Mouse (Mus musculus) C2C12 (cell line): ENCODE measurements around the gene Map3k4. TPM values are rescaled to one million over a fixed set of nuclear protein-coding genes. Genes with fewer than 3 reads are reported as not detected.

Source experiments
- H3K27me3 ChIP-seq: one replicate; pipeline ENCODE4 v1.6.1; 2011; ENCODE audit not compliant: control insufficient read depth, insufficient read depth, insufficient read length
- H3K36me3 ChIP-seq: one replicate; pipeline ENCODE4 v1.6.1; 2011; ENCODE audit not compliant: control insufficient read depth, insufficient read depth
- H3K4me3 ChIP-seq: one replicate; pipeline ENCODE4 v1.5.1; 2011; ENCODE audit warnings: mild to moderate bottlenecking, control low read depth; ENCODE audit not compliant: poor library complexity, insufficient read depth, severe bottlenecking
- H3K79me2 ChIP-seq: one replicate; pipeline ENCODE4 v1.6.1; 2011; ENCODE audit not compliant: control insufficient read depth, insufficient read depth
- H3K79me3 ChIP-seq: one replicate; pipeline ENCODE4 v1.6.1; 2011; ENCODE audit warnings: low read depth, control low read depth
- H3ac ChIP-seq: one replicate; pipeline ENCODE3; 2011; ENCODE audit warnings: low read depth; ENCODE audit not compliant: control insufficient read depth, insufficient read length
- CEBPB ChIP-seq: IDR thresholded peaks from one replicate; pipeline ENCODE4 v1.6.1; 2011; ENCODE audit warnings: low read depth, mild to moderate bottlenecking, control low read depth, moderate library complexity
- CTCF ChIP-seq: IDR thresholded peaks from one replicate; pipeline ENCODE4 v1.5.1; 2011; ENCODE audit not compliant: control insufficient read depth, insufficient read depth, insufficient read length
- FOSL1 ChIP-seq: IDR thresholded peaks from one replicate; pipeline ENCODE4 v1.8.0; 2011; ENCODE audit warnings: mild to moderate bottlenecking, low read length; ENCODE audit not compliant: poor library complexity, insufficient read depth, severe bottlenecking
- MAX ChIP-seq: IDR thresholded peaks from one replicate; pipeline ENCODE4 v1.6.1; 2011; ENCODE audit warnings: mild to moderate bottlenecking, control low read depth
- MYOD1 ChIP-seq: IDR thresholded peaks from one replicate; pipeline ENCODE4 v1.6.1; 2011; ENCODE audit warnings: low read depth; ENCODE audit not compliant: control insufficient read depth, insufficient read length
- MYOG ChIP-seq: IDR thresholded peaks from one replicate; pipeline ENCODE4 v1.6.1; 2011; ENCODE audit not compliant: control insufficient read depth, insufficient read length; ENCODE audit errors: extremely low read depth
- USF1 ChIP-seq: IDR thresholded peaks from one replicate; pipeline ENCODE4 v1.6.1; 2011; ENCODE audit warnings: low read depth, mild to moderate bottlenecking, control low read depth, moderate library complexity
- polyA plus RNA-seq: library from polyadenylated mRNA; unstranded; fragments of >200 nt; fragmentation: generic; extraction: Trizol; gene quantifications from one replicate; pipeline ENCODE4 v1.2.1, GENCODE M21; 2012; ENCODE audit warnings: missing spikeins

Gene Map3k4
- polyA plus RNA-seq, 1 experiment = 20.9 TPM

DNA sequence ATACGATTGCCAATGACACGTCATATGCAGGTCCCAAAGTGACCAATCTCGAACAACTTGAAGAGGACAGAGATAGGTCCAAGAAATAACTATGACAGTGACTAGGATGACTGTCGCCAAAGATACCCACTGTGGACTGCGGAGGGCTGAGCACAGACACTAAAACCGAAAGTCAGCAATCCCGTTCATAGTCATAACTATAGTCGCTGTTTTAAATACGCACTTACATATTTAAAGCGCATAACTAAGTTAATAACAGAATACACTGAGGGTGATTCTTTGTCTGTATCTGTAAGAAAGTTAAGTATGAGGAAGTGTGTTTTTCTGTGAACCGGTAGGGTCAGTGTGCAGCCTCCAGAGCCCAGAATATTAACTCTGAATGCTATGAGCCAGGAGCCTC is 62.5 kb downstream of the Map3k4 start:
- no peaks in the 10 kb centered on the region for H3K79me3 ChIP-seq
- H3K79me2 ChIP-seq = no peaks in the 10 kb centered on the region
- no peak overlapping the region for H3ac ChIP-seq
- H3K36me3 ChIP-seq = peaks cover 44% of the 10 kb centered on the region
- H3K27me3 ChIP-seq = no peaks in the 10 kb centered on the region
- no peak overlapping the region for H3K4me3 ChIP-seq
- TF ChIP-seq CTCF (no peak), FOSL1 (no peak), CEBPB (no peak)

DNA sequence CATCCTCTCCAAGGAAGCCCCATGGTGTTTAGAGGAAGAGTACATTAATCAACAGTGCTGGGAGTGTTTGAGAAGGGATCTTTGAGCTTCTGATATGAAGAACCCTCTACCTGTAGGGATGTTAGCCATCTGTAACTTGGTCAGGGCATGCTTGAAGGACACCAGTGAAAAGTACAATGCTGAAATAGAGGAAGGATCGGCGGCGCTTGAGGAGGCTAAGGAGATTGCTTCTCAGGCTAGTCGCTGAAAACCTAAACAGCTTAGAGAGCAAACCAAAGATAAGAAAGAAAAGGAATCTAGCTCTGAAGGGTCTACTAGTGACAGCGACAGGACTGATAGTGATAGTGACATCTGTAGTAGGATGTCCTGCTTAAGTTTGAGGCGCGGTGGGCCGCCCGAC is 68.0 kb downstream of the Map3k4 start:
- TF ChIP-seq USF1 (no peak), MYOD1 (no peak), CEBPB (no peak)
- Histone ChIP-seq H3K79me2 (no peaks in the 10 kb centered on the region), H3ac (no peak overlapping the region), H3K36me3 (peaks cover 41% of the 10 kb centered on the region), H3K27me3 (no peaks in the 10 kb centered on the region), H3K4me3 (no peak overlapping the region), H3K79me3 (no peaks in the 10 kb centered on the region)

DNA sequence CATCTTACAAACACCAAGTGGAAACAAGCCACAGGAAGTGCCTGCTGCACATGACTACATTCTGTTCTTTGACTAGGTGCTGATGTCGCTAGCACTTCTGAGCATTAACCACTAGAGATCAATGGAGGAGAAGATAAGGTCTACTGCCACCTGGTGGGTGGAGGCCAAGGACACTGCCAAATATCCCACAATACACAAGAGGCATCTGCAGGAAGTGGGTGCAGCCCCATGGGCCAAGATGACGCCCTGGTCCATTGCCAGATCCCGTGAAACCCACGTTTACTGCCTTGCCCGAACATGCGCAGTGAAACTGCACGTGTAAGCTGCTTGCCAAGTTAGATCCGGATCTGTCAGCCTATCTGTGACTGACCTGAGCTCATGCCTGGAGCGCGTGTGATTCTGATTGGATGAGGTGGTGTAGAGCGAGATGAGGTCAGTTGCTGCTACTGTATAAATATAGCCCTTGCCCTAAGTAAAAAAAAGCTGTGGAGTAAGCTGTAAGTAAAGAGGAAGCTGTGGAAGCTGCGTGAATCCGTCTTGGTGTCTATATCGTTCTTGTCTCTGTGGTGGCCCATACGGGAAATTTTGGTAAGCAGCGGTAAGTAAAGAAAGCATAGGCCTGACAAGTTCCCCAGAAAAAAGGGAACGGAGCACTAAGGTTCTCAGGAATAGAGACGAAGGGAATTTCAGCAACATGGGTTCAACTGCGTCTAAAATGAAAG is 68.7 kb downstream of the Map3k4 start:
- Histone ChIP-seq H3K36me3 (peaks cover 39% of the 10 kb centered on the region), H3K79me3 (no peaks in the 10 kb centered on the region), H3ac (no peak overlapping the region), H3K4me3 (no peak overlapping the region), H3K27me3 (no peaks in the 10 kb centered on the region), H3K79me2 (no peaks in the 10 kb centered on the region)
- TF ChIP-seq MYOG = no peak
- TF ChIP-seq CTCF = no peak
- TF ChIP-seq CEBPB = no peak
- TF ChIP-seq USF1 = no peak
- no peak for TF ChIP-seq MYOD1
- no peak for TF ChIP-seq MAX
- TF ChIP-seq FOSL1 = no peak

DNA sequence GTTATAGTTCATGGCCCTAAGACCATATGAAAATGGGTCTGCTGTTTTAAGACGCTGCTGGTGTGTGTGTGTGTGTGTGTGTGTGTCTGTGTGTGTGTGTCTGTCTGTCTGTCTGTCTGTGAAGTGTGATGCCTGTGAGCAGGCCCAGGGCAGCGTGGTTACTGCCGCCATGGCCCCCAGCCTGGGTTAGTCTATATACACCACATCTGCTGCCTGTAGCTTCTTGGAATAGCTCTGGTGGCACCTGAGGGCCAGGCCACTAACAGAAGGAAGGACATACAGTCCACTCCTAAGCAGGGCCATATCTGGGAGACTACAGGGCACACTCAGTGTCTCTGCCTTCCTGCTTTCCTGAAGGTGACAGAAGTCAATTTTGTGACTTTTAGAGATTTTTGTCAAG is 77.9 kb downstream of the Map3k4 start:
- H3K27me3 ChIP-seq = no peaks in the 10 kb centered on the region
- no peak for TF ChIP-seq FOSL1
- TF ChIP-seq MAX = no peak
- no peak for TF ChIP-seq MYOG
- TF ChIP-seq MYOD1 = no peak
- TF ChIP-seq CTCF = no peak
- TF ChIP-seq CEBPB = no peak
- no peak for TF ChIP-seq USF1
- peaks cover 12% of the 10 kb centered on the region for H3K36me3 ChIP-seq
- no peaks in the 10 kb centered on the region for H3K79me2 ChIP-seq
- no peak overlapping the region for H3K4me3 ChIP-seq
- H3K79me3 ChIP-seq = no peaks in the 10 kb centered on the region
- no peak overlapping the region for H3ac ChIP-seq

DNA sequence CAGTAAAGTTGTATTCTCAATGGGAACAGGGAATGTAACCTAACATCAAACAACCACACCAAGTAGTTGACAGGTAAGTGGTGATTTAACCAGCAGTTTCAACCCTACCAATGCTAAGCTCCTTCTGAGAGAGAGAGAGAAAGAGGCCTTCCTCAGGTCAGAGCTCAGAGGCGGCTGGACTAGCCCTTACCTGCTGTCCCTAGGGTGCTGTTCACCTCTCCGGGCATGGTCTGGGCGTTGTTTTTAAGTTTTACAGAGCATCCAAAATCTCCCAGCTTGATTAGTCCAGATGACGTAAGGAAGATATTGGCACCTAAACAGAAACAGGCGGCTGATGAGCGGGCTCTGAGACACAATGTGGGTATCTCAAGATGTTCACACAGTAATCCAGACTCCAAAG is 85.9 kb downstream of the Map3k4 start:
- no peaks in the 10 kb centered on the region for H3K79me3 ChIP-seq

DNA sequence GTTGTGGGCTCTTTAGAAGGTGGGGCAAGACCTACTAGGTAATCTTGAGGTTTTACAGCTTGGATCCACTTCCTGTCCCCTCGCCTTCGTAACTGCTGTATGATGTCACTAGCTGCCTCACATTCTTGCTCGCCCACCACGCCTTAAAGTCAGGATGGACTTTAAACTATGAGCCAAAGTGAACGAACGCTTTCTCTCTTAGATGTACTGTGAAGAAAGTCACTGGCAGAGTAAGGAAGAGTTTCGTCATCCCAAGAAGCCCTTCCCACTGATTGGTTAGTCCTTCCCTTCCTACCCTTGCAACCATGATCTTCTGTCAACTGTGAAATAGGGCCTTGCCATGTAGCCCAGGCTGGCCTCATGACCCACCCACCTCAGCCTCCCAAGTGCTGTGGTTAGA is 87.5 kb downstream of the Map3k4 start:
- Histone ChIP-seq H3K36me3 (peaks cover 32% of the 10 kb centered on the region), H3K79me2 (no peaks in the 10 kb centered on the region), H3ac (no peak overlapping the region), H3K4me3 (no peak overlapping the region), H3K27me3 (no peaks in the 10 kb centered on the region), H3K79me3 (no peaks in the 10 kb centered on the region)
- TF ChIP-seq MYOG = no peak
- TF ChIP-seq USF1 = no peak
- no peak for TF ChIP-seq FOSL1
- no peak for TF ChIP-seq MAX
- no peak for TF ChIP-seq CEBPB
- no peak for TF ChIP-seq MYOD1
- TF ChIP-seq CTCF = no peak

More for the DNA sequence above, 85.9 kb downstream of the Map3k4 start:
- Histone ChIP-seq H3K27me3 (no peaks in the 10 kb centered on the region), H3K4me3 (no peak overlapping the region), H3K36me3 (peaks cover 27% of the 10 kb centered on the region), H3ac (no peak overlapping the region), H3K79me2 (no peaks in the 10 kb centered on the region)
- no peak for TF ChIP-seq FOSL1
- TF ChIP-seq CTCF = no peak
- TF ChIP-seq MYOG = no peak
- TF ChIP-seq MYOD1 = no peak
- no peak for TF ChIP-seq USF1
- TF ChIP-seq MAX = no peak
- no peak for TF ChIP-seq CEBPB
